Mouse (Mus musculus) C2C12 (cell line): ENCODE measurements around the gene Spg20.

Experiments used
- CEBPB ChIP-seq: IDR thresholded peaks from one replicate; pipeline ENCODE4 v1.6.1; 2011; ENCODE audit warnings: low read depth, mild to moderate bottlenecking, control low read depth, moderate library complexity
- CTCF ChIP-seq: IDR thresholded peaks from one replicate; pipeline ENCODE4 v1.5.1; 2011; ENCODE audit not compliant: control insufficient read depth, insufficient read depth, insufficient read length
- FOSL1 ChIP-seq: IDR thresholded peaks from one replicate; pipeline ENCODE4 v1.8.0; 2011; ENCODE audit warnings: mild to moderate bottlenecking, low read length; ENCODE audit not compliant: poor library complexity, insufficient read depth, severe bottlenecking
- MAX ChIP-seq: IDR thresholded peaks from one replicate; pipeline ENCODE4 v1.6.1; 2011; ENCODE audit warnings: mild to moderate bottlenecking, control low read depth
- MYOG ChIP-seq: IDR thresholded peaks from one replicate; pipeline ENCODE4 v1.6.1; 2011; ENCODE audit not compliant: control insufficient read depth, insufficient read length; ENCODE audit errors: extremely low read depth
- USF1 ChIP-seq: IDR thresholded peaks from one replicate; pipeline ENCODE4 v1.6.1; 2011; ENCODE audit warnings: low read depth, mild to moderate bottlenecking, control low read depth, moderate library complexity

DNA sequence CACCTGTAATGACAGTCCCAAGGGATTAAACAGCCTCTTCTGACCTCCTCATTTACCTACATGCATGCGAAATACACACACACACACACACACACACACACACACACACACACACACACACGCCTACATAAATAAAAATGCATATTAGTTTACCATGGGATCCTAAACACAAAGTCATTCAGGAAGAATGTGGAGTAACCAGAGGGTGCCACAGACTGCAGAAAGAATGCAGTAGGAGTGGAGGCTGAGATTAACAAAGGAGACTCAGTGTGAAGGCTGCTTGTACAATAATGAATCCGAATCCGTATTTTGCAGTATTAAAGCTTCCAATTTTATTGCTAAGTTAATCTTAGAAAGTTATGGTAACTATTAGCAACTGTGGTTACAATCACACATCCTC, 33.0 kb downstream of the Spg20 start:
- TF ChIP-seq CTCF (no peak), CEBPB (no peak), FOSL1 (no peak), MAX (no peak), MYOG (no peak), USF1 (no peak)
